Mouse (Mus musculus) gastrocnemius, postnatal 36 days (tissue): ENCODE measurements around the gene Amigo1. TPM values are rescaled to one million over a fixed set of nuclear protein-coding genes. Genes with fewer than 3 reads are reported as not detected.
"Not testable (repeated sequence)": the region's sequence is repeated elsewhere in the genome, so short reads cannot be mapped to it uniquely, and the experiment has no call there.

Experiments used
- DNase-seq, 2 experiments: peaks; one replicate each; pipeline ENCODE4 v3.0.0; 2022
- intact Hi-C: fragments of 180-260 bp; cut with DNase I; formaldehyde crosslinking; loops from one replicate; pipeline ENCODE4 v1.15.1; 2025
- total RNA-seq, 2 experiments: library from RNA; stranded (reverse); gene quantifications; 2 replicates each; pipeline ENCODE4 v1.2.3; 2021

Amigo1 gene
- total RNA-seq, 2 experiments from 2014 or later, result 23.3 to 27.5 TPM

DNA sequence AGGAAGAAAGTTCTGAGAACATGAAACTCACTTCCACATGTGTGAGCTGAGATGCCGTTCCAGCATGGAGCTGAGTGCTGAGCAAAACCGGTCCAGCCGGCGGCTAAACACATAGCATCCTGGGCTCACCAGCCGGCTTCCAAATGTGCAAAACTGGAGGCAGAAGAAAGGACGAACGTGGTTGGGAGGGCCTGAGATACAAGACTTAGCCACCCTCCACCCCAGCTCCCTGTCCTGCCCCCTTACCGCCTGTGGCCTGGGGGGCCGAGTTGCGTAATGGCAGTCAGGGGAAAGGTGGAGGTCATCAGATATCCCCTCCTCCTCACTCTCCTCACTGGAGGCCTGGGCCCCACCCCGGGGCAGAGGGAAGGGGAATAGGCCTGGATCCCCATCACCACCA, 18.3 kb downstream of the Amigo1 start:
- no peak for DNase-seq
- intact Hi-C loops, result loop anchor here (1.0 kb wide), 1 partner anchor 40 kb away; no protein-coding TSS in a partner anchor

DNA sequence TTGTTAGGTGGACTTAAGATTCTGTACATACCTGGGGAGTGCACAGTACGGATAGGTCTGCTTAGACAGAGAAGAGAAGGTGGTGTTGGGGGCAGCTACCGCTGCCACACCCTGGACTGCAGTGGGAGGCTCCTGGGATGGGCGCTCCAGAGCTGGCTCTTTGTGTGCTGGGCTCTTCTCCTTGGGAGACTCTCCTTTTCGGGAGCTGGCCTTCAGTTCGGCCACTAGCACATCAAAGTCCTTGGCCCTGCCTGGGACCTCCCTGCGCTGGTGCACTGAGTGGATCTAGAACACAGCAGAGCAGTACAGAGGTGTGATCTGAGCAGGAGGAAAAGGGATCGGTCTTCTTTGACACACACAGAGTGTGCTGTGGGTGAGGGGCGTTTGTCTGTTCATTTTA, 19.5 kb downstream of the Amigo1 start:
- DNase-seq, result no peak
- intact Hi-C loops, result no loop called here

DNA sequence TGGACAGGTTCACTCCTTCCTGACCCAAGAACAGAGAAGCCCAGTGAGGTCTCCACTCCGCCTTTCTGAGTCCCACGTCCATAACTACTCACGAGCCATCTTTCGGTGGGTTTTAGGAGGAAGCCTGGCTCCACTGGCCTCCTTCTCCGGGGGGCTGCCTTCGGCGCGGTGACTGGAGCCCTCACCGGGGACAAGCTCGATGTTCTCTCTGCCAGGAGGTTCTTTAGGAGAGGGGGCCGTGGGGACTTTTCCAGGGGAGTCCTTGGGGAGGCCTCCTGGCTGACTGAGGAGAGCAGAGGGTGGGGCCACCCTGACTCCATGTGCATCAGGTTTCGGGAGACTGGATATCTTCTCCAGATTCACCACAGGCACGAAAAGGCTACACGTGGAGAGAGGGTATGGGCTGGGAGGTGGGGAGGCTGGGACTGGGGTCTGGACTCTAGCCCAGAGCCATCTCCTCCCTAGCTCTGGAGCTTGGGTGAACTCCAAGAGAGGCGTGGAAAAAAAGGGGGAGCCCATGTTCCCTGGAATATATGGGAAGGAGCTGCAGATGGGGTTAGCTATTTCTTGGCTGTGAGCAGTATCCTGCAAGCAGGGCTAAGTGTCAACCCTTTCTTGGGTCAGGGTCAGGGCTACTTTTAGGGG, 20.7 kb downstream of the Amigo1 start:
- DNase-seq, result no peak

DNA sequence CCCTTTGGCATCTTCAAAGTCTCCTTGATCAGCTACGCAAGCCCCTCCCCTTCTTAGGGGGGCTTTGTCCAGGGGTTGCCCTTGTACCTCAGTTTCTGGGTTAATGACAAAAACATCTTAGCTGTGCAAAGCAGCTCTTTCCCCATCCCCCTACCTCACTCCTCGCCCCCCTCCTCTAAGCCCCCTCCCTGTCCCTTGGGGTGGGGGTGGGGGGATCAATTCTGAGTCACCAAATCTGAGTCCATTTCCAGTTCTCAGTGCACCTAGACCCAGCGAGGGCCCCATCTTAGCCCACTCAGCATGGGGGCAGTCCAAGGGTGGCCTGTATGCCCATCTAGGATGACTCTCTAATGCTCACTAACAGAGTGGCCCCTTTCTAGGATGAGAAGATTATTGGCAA, 22.9 kb downstream of the Amigo1 start:
- intact Hi-C loops, result no loop called here
- no peak for DNase-seq

More for the DNA sequence above, 20.7 kb downstream of the Amigo1 start:
- intact Hi-C loops, result no loop called here

DNA sequence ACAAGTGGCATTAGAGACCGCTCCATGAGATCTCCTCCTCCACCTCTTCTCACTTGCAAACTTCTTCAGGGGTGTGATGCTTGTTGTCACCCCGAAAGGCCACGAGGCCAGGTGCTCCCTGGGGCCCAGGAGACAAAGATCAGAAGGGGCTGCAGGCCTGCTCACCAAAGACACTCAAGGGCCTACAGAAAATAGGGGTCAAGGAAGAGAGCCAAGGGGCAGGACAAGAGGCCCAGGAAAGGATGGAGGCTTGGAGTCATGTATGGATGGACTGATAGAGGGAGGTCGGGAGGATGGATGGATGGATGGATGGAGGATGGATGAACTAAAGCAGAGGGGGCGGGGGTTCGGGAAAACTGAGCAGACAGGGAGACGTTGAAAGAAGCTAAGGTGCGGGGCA, 23.4 kb downstream of the Amigo1 start:
- peak in 1 of 2 experiments; percentile 14 for DNase-seq
- intact Hi-C loops, result no loop called here

DNA sequence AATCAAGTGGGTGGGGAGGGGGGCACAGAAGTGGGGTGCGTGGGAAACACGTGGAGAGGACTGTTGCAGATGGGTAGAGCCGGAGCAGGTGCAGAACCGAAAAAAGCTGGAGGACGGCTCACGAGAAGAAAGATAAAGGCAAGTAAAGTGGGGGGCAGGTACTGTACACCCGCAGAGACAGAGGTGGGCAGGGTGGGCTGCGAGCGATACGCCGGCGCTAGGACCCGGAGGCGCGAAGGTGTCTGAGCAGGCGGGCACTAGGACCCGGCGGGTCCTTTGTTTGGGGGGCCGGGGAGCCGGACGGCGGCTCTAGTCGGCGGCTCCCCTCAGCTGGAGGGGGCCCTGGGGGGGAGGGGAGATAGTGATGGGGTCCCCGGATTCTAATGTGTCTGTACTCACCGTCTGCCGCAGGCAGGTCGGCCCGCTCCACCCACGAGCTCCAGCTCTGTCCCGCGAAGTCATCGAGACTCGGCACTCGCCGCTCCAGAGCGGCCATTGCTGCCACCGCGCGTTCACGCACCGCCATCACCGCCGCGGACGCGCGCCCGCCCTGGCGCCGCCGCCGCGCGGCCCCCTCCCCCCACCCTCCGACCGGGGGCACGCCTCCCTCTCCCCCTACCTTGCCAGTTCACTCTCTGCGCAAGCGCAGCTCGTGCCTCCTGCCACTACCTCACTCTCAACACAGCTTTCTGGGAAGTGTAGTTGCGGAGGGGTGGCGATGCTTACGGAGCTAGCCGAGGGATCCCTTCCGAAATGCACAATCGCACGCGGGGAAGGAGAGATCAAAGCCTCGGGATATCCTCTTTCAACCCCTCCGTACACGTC, 24.0 kb downstream of the Amigo1 start:
- peak; percentile 89 to 93 for DNase-seq
- intact Hi-C loops, result no loop called here

DNA sequence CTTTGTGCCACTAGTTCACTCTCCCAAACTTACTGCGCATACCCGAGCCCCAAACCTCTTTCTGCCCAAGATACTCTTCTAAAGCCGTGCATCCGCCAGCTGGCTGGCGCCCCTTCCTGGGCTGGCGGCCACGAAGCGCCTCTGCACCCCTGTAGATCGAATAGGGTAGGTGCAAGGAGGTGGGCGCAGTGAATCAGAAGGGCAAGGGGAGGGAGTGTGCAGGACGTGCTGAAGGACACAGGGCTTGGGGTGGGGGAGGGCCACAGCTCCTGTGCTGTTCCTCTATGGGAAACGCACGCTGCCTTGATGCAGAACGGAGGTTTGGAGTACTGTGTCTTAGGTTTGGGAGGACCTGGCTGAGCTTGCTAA, 24.6 kb downstream of the Amigo1 start, which contains the start of gene Atxn7l2:
TSS of gene Atxn7l2 (minus strand) at position 164 of the 369 bp plus-strand sequence.
- intact Hi-C loops, result no loop called here
- peak in 1 of 2 experiments; percentile 24 for DNase-seq

DNA sequence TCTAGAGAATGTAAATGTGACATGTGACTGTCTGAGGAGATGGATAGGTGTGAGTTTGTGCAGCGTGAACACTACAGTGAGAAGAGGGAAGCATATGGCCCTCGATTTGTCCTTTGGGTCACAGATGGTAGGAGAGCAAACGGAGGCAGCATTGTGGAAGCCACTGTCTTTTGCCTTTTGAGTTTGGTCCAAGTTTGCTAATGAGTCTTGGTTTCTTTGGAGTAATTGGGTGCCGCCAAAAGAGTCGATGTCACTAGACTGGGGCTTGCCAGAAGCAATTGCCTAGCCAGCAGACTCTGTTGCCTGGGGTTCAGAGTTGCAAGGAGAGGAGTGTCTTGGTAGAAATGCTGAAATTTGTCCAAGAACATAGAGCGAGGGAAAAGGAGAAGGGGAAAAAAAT, 25.7 kb downstream of the Amigo1 start:
- DNase-seq, result no peak
- intact Hi-C loops, result no loop called here

DNA sequence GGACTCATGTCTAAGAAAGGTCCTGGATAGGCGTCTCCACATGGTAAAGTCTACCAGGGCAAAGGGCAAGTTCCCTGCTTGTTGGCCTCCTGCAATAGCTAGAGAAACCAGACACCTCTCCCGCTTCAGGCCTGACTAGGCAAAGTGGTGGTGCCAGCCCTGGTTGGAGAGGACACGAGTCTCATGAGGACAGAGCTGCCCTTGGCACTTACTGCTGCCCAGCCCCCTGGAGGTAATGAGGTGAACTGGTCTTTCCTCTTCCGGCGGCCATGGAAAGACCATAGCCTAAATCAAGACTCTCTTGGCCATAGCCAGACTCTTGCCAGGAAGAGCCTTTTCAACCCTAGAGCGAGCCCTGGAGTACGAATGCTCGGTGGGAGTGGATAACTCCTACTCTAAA, 26.3 kb downstream of the Amigo1 start:
- peak; percentile 66 to 71 for DNase-seq
- intact Hi-C loops, result no loop called here

DNA sequence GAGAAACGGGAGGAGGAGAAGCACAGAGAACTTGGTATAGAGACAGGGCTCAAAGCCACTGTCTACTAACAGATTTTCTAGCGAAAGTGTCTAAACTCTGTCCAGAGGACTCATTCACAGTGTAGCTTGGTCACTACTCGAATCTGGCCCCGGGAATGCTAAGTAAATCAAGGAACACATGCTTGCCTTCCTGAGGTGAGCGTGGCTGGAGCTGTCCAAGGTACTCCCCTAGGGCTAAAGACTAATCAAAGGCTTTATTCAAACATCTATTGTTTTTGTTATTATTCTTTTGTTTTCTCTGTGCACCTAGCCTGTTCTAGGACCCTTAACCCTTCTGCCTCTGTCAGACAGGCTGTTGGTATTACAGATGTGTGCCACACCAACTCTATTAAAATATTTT, 28.6 kb downstream of the Amigo1 start:
- intact Hi-C loops, result no loop called here
- DNase-seq, result no peak

DNA sequence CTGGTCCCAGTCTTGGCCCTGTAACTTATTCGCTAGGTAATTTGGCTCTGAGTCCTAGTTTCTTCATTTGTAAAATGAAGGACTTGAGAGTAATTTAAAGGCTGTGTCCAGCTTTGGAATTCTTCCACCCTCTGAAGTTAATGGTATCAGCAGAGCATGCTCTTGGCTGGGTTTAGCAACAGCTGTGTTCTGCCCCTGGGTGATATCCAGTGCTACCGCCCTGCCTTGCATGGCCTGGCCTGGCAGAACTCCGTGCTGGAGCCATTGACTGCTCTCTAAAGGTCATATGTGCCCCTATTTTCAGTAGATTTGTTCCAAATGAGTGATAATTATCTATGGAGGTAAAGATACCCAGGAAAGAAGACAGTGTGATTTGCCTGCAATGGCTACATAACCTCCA, 34.5 kb downstream of the Amigo1 start:
- peak in 1 of 2 experiments; percentile 41 for DNase-seq
- intact Hi-C loops, result loop anchor here (5.0 kb wide), 1 partner anchor 37 kb away; the partner anchor contains the start of gene Psma5

DNA sequence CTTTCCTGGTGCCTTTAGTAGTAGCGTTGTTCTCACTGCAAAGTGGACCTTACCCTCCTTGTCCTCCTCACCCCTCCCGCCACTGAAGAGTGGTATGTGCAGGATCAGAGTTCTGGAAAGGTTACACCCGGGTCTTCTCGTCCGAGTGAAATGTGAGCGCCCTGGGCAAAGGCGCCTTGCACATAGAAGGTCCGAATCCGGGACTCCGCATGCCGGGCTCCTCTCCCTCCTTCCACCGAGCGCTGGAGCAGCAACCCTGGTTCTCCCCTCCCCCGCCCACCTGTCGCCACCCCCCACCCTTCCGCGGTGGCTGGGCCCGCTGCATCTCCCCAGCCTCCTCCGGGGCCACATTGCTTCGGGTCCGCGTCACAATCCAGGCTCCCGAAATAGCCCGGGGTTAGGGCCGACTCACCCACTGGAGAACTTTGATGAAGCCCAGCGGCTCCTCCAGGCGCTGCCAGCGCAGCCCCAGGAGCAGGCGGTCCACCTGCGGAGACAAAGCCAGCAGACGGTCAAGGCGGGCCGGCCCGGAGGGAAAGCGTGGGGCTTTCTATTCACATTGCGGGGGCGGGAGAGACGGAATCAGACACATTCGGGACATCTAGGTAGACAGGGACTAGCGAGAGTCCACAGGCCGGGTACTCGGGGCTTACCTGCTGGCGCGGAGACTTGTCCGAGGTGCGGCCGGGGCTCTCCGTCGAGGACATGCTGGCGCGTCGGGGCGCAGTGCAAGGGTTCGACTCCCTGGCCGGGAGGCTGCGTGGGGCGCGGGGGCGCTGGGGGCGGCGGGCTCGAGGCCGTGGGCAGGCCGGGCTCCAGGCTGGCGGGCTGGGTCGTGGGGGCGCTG, 39.8 kb downstream of the Amigo1 start:
- intact Hi-C loops, result no loop called here
- DNase-seq, result peak; percentile 55 to 64

DNA sequence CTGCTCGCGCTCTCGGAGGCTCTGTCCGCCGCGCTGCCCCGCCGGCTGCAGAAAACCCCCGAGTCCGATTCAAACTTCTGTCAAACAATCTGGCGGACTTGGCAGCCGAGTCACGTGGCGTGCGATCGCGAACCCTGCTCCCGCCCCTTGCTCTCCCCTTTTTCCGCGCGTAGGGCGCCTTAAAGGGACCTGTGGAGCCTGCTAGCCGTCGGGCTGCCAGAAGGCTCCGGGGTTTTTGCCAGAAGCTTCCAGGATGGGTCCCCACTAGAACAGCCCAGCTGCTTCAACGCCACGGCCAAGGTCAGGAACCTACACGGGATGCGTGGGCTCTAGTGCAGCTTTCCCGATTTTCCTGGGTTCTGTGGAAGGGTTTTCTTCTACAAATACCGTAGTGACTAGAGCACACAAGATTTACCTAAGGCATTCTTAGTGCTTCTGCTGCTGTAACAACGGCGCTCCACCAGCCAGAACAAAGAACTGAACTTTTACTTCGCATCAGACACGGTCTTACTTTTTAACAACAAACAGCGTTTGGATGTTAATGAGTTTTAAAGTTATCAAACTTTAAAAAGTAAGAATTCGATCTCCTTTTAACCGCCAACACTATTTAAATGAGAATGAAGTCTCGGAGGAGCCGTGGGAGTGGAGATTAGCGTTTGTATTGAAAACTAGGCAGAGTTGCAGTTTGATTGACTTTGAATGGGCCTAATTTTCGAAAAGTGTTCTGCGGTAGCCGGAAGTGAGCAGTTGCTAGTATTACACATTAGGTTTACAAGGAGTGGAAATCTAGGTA, 40.6 kb downstream of the Amigo1 start, which contains the start of gene Sypl2:
TSS of gene Sypl2 (minus strand) at position 91 of the 793 bp plus-strand sequence.
- DNase-seq, result peak; percentile 61 to 68
- intact Hi-C loops, result no loop called here

DNA sequence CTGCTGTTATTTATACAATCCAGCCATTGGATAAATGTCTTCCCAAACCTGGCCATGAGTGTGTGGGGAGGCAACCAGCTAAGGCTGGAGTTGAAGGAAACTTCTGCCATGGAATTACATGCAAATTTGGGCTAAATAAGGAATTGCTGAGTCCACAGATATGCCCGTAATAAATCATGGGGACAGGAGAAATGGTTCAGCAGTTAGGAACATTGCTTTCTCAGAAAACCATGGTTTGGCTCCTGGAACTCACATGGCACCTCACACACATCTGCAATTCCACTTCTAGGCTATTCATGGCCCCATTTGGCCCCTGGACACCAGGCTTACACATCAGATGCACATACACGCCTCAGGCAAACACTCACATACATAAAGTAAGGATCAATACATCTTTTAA, 41.4 kb downstream of the Amigo1 start:
- no peak for DNase-seq
- intact Hi-C loops, result no loop called here

DNA sequence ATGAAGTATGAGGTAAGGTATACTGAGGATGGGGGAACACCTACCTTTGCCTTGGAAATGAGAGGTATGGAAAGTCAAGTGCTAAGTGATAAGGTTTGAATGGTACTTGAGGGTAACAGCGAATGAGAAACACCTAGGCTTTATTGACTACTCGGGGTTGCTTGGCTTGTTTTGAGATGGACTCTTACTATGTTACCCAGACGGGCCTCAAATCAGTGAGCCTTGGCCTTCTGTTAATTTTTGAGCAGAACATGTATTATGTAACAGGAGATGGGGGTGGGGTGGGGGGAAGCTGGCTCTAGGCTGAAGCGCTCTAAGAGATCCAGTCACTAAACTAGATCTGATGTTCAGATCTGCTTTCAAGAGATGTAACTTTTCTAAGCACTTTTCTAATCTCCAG, 45.5 kb downstream of the Amigo1 start:
- intact Hi-C loops, result no loop called here
- DNase-seq, result no peak

DNA sequence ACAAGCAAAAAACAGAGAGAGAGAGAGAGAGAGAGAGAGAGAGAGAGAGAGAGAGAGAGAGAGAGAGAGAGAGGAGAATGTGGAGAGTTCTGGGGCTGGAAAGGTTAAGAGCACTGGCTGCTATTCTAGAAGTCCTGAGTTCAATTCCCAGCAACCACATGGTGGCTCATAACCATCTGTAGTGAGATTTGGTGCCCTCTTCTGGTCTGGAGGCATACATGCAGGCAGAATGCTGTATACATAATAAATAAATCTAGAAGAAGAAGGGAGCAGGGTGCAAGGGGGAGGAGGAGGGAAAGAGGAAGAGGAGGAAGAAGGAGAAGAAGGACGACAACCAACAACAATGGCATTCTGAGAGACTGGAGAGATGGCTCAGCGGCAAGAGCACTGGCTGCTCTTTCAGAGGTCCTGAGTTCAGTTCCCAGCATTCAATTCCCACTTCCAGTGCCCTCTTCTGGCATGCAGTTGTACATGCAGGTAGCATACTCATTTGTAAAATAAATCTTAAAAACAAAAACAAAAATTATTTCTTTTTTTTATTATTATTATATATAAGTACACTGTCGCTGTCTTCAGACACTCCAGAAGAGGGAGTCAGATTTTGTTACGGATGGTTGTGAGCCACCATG, 51.5 kb downstream of the Amigo1 start:
- intact Hi-C loops, DNase-seq: not testable (repeated sequence)

DNA sequence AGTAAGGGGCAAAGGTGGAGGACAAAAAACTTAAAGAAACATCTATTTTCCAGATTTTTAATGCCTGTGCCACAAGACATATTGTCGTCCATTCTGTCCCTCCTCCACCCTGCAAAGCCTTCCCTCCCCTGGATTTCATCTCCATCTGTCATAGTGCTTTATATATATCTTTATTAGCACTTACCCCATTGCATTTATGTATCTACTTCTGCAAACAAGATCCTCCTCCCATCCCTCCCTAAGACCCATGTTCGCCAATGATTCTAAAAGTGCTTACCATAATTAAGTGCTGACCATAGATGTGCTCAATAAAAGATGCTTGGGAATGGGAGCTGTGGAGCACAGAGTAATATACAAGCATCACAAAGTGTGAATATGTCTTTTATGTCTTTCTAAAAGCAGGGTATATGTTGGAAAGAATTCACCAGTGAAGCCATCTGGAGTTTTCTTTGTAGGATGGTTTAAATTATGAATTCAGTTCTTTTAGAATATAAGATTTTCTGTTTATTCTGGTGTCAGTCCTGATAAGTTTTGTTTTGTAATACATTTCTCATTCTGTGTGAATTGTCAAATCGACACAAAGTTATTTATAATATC, 55.2 kb downstream of the Amigo1 start:
- intact Hi-C loops, result no loop called here
- no peak for DNase-seq
